Mouse (Mus musculus) liver, adult 2 months (tissue): ENCODE data around the gene Knstrn.

Experiments
- CTCF ChIP-seq: fragments of 200-500 bp; IDR thresholded peaks from 2 replicates; pipeline ENCODE4 v1.5.1; 2011; ENCODE audit warnings: low read depth, low read length, control low read depth
- POLR2A ChIP-seq: fragments of 200-500 bp; IDR thresholded peaks from 2 replicates; pipeline ENCODE4 v1.6.1; 2011; ENCODE audit warnings: low read length, control low read depth; ENCODE audit not compliant: insufficient read depth; ENCODE audit errors: extremely low read depth

DNA sequence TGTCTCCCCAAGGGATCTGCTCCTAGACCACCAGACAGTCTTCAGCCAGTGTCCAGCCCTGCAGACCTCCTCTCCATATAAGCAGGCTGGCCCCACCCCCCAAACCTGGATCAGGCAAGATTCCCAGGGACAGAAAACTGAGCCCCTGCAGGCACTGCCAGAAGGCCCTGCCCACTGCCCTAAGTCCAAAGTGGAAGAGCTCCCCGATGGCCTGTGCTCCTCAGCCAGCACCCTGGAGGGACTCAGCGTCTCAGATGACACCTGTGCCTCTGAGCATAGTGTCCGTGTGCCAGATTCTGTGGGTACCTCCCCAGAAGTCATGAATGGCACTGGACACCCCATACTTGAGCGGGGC, 21.6 kb upstream of the Knstrn start:
- TF ChIP-seq POLR2A (no peak), CTCF (no peak)
